Mouse (Mus musculus) heart, embryonic 16.5 days (tissue): Measurements from ENCODE around the gene Nfic. TPM values are rescaled to one million over a fixed set of nuclear protein-coding genes. Genes with fewer than 3 reads are reported as not detected.

ENCODE experiments used
- ATAC-seq: fragments of 200-750 bp; cut with Nextera tagmentation; replicated peaks from 2 replicates; pipeline ENCODE4 v1.8.0; 2017; ENCODE audit warnings: moderate number of reproducible peaks; ENCODE audit not compliant: insufficient read depth, low FRiP score; ENCODE audit errors: extremely low read depth
- H3K27ac ChIP-seq: fragments of 300-500 bp; sonication (generic); 2 replicates; pipeline ENCODE4 v1.5.1; 2014; ENCODE audit warnings: mild to moderate bottlenecking, low read length, control low read depth, moderate library complexity
- H3K27me3 ChIP-seq: fragments of 300-500 bp; sonication (generic); 2 replicates; pipeline ENCODE4 v1.6.1; 2014; ENCODE audit warnings: low read length, mixed read lengths; ENCODE audit not compliant: control insufficient read depth, insufficient read depth
- H3K36me3 ChIP-seq: fragments of 300-500 bp; sonication (generic); 2 replicates; pipeline ENCODE4 v1.6.1; 2014; ENCODE audit not compliant: control insufficient read depth, insufficient read depth
- H3K4me1 ChIP-seq: fragments of 300-500 bp; sonication (generic); 2 replicates; pipeline ENCODE4 v1.6.1; 2014; ENCODE audit warnings: low read length, mixed read lengths; ENCODE audit not compliant: control insufficient read depth, insufficient read depth
- H3K4me2 ChIP-seq: fragments of 300-500 bp; sonication (generic); 2 replicates; pipeline ENCODE4 v1.6.1; 2014; ENCODE audit warnings: low read depth, mild to moderate bottlenecking, control low read depth, low read length
- H3K4me3 ChIP-seq: fragments of 300-500 bp; sonication (generic); 2 replicates; pipeline ENCODE4 v1.5.1; 2014; ENCODE audit warnings: mild to moderate bottlenecking, control low read depth, low read length
- H3K9ac ChIP-seq: fragments of 300-500 bp; sonication (generic); 2 replicates; pipeline ENCODE4 v1.6.1; 2014; ENCODE audit warnings: low read length, control low read depth
- H3K9me3 ChIP-seq: fragments of 300-500 bp; sonication (generic); replicated peaks from 2 replicates; pipeline ENCODE4 v1.6.1; 2016; ENCODE audit warnings: low read length; ENCODE audit not compliant: control insufficient read depth
- WGBS: fragments of 180-500 bp; shearing (Covaris S2); extraction: QIAGEN DNeasy Blood & Tissue Kit; methylation state at CpG from one replicate; pipeline ENCODE4 v1.1.7; 2014; 5-methylcytosine and 5-hydroxymethylcytosine counted together
- polyA plus RNA-seq: library from polyadenylated mRNA; unstranded; fragments of >200 nt; fragmentation: Nextera tagmentation; extraction: Ambion mirVana; gene quantifications from 2 replicates; pipeline ENCODE4 v1.2.1, GENCODE M21; 2015

Gene Nfic
- polyA plus RNA-seq, 1 experiment from 2014 or later: 54.7 TPM

- 34% methylated on average over 26 of the region's 26 CpGs for WGBS
- H3K9ac ChIP-seq: peak overlapping the region; percentile 44
Measured at GRCm38 (mm10) chr10:81413310-81414261, 41.8 kb downstream of the Nfic start.

DNA sequence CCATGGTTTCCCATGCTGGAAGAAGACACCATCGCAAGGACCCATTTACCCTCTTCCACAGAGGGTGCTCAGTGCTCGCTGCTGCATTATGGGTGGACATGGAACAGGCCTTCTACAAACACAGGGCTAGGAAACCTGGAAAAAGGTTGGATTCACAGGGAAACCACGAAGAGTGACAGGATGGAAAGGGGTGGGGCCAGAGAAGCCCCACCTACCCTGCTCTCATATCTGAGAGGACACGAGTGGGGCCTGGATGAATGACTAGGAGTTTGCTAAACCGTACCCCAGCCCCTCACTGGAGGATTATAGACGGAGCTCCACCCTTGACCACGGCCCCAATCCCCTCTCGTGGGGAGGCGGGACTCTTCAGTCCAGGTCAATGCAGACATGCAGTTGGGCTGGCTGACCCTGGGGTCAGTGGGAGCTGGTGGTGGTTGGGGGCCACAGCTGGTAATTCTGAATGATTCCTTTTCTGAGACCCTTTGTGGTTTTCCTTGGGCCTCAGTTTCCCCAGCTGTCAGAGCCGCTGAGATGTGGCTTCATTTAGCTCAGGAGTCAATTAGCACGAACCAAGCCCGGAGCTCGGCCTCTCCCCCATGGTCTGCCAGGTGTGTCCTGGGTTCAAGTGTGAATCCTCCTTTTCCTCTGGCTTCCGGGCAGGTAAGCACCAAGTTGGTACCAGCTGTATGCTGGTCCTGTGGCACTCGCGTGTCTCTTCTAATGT is 42.7 kb downstream of the Nfic start:
- peak overlapping the region; percentile 100 for H3K27ac ChIP-seq
- ATAC-seq: no peak
- 70% methylated on average over 16 of the region's 16 CpGs for WGBS
- H3K4me1 ChIP-seq: peaks cover 92% of the 10 kb centered on the region
- 0 out of 2 replicates have a peak, but pooled peaks cover 2% of the 10 kb centered on the region for H3K36me3 ChIP-seq
- no peak overlapping the region for H3K4me3 ChIP-seq
- no peaks in the 10 kb centered on the region for H3K27me3 ChIP-seq
- peak overlapping the region; percentile 67 for H3K9ac ChIP-seq
- H3K9me3 ChIP-seq: no peaks in the 10 kb centered on the region
- H3K4me2 ChIP-seq: peak overlapping the region; percentile 55

More at GRCm38 (mm10) chr10:81413310-81414261, 41.8 kb downstream of the Nfic start:
- H3K27ac ChIP-seq: peak overlapping the region; percentile 100
- no peaks in the 10 kb centered on the region for H3K9me3 ChIP-seq
- no peaks in the 10 kb centered on the region for H3K27me3 ChIP-seq
- ATAC-seq: no peak
- H3K36me3 ChIP-seq: 0 out of 2 replicates have a peak, but pooled peaks cover 2% of the 10 kb centered on the region
- H3K4me2 ChIP-seq: peak overlapping the region; percentile 52
- 0 out of 2 replicates have a peak overlapping the region, but pooled peaks have one; percentile 19 for H3K4me3 ChIP-seq
- peaks cover 93% of the 10 kb centered on the region for H3K4me1 ChIP-seq

DNA sequence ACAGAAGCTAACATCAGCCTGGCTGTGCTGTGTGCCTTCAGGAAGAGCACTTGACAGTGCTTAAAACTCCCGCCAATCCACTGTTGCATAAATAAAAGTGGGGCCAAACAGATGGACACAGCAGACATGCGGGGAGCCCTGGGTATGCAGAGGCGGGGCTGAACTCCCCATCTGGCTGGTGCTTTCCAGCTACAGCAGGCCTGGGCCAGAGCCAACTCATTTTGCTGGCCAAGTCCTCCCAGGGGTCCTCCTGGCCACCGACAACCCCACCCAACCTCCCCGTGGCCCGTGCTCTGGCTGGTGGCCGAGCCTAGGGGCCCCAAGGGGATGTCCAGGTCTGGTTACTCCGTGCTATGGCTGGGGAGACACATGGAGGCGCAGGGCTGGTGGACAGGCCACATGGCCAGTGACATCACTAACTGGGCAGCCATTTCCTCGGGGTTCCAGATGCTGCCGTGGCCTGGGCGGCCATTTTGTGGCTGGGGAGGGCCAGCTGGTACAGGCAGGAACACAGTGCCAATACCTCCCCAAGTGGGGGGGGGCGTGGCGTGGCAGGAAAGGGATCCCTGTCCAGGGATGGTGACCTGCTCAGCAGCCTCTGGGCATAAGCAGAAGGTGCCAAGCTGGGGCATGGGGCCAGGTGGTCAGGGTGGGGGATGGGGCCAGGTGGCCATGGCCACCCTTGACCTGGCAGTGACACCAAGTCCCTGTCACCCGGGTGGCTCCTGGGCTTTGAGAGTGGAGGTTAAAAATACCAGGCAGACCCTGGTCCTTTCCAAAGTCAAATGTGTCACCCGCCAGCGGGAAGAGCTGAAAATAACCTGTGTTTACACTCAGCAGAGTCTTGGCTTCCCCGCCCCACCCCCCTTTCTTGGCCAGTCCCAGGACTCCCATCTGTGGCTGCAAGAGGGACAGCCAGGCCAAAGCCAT is 43.7 kb downstream of the Nfic start:
- Histone ChIP-seq H3K36me3 (0 out of 2 replicates have a peak, but pooled peaks cover 2% of the 10 kb centered on the region), H3K4me1 (peaks cover 91% of the 10 kb centered on the region), H3K9me3 (no peaks in the 10 kb centered on the region), H3K27me3 (no peaks in the 10 kb centered on the region), H3K9ac (peak overlapping the region; percentile 67), H3K27ac (peak overlapping the region; percentile 100), H3K4me3 (peak overlapping the region; percentile 13; the same call in 1 of the 2 replicates), H3K4me2 (peak overlapping the region; percentile 55)
- ATAC-seq: peak; percentile 50
- 27% methylated on average over 18 of the region's 18 CpGs for WGBS

GRCm38 (mm10) chr10:81410981-81411380 is 44.5 kb downstream of the Nfic start:
- Histone ChIP-seq H3K9me3 (no peaks in the 10 kb centered on the region), H3K27me3 (no peaks in the 10 kb centered on the region), H3K36me3 (peaks cover 6% of the 10 kb centered on the region), H3K9ac (peak overlapping the region; percentile 50), H3K4me3 (no peak overlapping the region), H3K4me1 (peaks cover 90% of the 10 kb centered on the region), H3K27ac (peak overlapping the region; percentile 100), H3K4me2 (peak overlapping the region; percentile 20; the same call in 1 of the 2 replicates)
- no peak for ATAC-seq
- WGBS: 50% methylated on average over 9 of the region's 9 CpGs

- Histone ChIP-seq H3K27ac (peak overlapping the region; percentile 100), H3K4me2 (peak overlapping the region; percentile 20; the same call in 1 of the 2 replicates), H3K4me1 (peaks cover 89% of the 10 kb centered on the region), H3K36me3 (peaks cover 11% of the 10 kb centered on the region), H3K9me3 (no peaks in the 10 kb centered on the region), H3K27me3 (no peaks in the 10 kb centered on the region), H3K9ac (peak overlapping the region; percentile 51; the same call in 1 of the 2 replicates), H3K4me3 (0 out of 2 replicates have a peak overlapping the region, but pooled peaks have one; percentile 13)
- ATAC-seq: no peak
- WGBS: 61% methylated on average over 4 of the region's 4 CpGs
Measured at GRCm38 (mm10) chr10:81410350-81410749, 45.1 kb downstream of the Nfic start.

DNA sequence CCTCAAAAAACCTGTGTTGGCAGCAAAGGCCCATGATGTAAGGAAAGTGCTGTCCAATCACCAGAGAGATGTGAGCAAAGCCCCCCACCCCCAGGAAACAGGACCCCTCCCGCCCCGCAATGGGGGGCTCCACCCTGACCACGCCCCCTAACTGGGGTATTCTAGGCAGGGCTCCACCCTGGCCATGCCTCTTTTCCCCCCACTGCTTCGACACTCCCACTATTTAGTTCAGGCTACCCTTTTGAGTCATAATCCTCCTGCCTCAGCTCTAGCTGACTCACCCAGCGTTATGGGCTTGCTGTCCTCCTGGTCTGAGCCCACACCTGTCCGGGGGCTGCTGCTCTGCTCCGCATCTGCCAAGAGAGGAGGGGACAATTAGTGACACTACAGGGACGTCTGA is 46.1 kb downstream of the Nfic start:
- H3K9ac ChIP-seq: 0 out of 2 replicates have a peak overlapping the region, but pooled peaks have one; percentile 18
- H3K4me3 ChIP-seq: no peak overlapping the region; the same call in 1 of the 2 replicates
- no peaks in the 10 kb centered on the region for H3K27me3 ChIP-seq
- 37% methylated on average over 8 of the region's 8 CpGs for WGBS
- no peaks in the 10 kb centered on the region for H3K9me3 ChIP-seq
- peak overlapping the region; percentile 24; the same call in 1 of the 2 replicates for H3K4me2 ChIP-seq
- ATAC-seq: no peak
- peak overlapping the region; percentile 100 for H3K27ac ChIP-seq
- H3K4me1 ChIP-seq: peaks cover 81% of the 10 kb centered on the region
- H3K36me3 ChIP-seq: peaks cover 21% of the 10 kb centered on the region

DNA sequence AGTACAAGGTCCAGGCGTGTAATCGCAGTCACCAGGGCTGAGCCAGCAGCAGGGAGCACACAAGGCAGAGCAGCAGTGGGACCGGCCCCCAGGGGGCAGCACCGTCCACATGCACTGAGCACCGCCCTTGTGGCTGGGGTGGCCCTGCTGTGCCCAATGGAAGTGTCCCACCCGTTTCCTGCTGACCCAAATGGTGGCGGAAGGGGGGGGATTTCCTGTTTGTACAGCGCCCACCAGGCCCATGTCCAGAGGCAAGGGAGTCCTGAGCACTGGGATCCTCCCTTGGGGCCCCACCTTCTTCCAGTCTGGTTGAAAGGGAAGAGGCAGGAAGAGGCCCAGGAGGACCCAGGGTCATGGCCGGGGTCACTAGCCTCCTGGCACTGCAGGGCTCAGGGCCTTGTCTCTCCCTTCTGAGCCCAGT is 46.6 kb downstream of the Nfic start:
- peaks cover 77% of the 10 kb centered on the region for H3K4me1 ChIP-seq
- H3K27me3 ChIP-seq: no peaks in the 10 kb centered on the region
- peak overlapping the region; percentile 100 for H3K27ac ChIP-seq
- H3K9ac ChIP-seq: no peak overlapping the region
- peaks cover 22% of the 10 kb centered on the region for H3K36me3 ChIP-seq
- no peak overlapping the region for H3K4me3 ChIP-seq
- no peaks in the 10 kb centered on the region for H3K9me3 ChIP-seq
- ATAC-seq: peak; percentile 30
- H3K4me2 ChIP-seq: no peak overlapping the region
- WGBS: 25% methylated on average over 9 of the region's 9 CpGs

DNA sequence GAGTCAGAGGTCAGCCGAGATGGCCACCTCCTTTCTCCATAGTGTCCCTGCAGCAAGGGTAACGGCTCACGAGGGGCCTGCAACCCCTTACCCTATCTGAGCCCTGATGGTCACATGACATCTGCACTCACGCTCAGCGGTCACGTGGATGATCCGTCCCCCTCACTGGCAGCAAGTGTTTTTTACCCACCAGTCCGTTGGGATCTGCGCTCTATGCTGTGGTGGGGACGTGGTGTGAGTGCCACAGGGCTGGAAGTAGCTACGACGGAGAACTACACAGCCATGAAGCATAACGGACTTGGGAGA is 47.1 kb downstream of the Nfic start:
- Histone ChIP-seq H3K4me3 (no peak overlapping the region), H3K27me3 (no peaks in the 10 kb centered on the region), H3K9ac (no peak overlapping the region), H3K27ac (peak overlapping the region; percentile 34), H3K4me2 (no peak overlapping the region), H3K4me1 (peaks cover 73% of the 10 kb centered on the region), H3K9me3 (no peaks in the 10 kb centered on the region), H3K36me3 (peaks cover 27% of the 10 kb centered on the region)
- no peak for ATAC-seq
- 56% methylated on average over 13 of the region's 13 CpGs for WGBS
